Mouse (Mus musculus) frontal cortex, postnatal 14 days (tissue): ENCODE measurements around the gene Gm21663.
"Not testable (repeated sequence)": the region's sequence is repeated elsewhere in the genome, so short reads cannot be mapped to it uniquely, and the experiment has no call there.

Experiments used
- DNase-seq, 2 experiments: peaks; one replicate each; pipeline ENCODE4 v3.0.0; 2022; ENCODE audit warnings: low spot score in 2 of 2

Gm21663 gene

GRCm38 (mm10) chr5:25942281-25942680 lies at the start of gene Gm21663:
TSS of gene Gm21663 (minus strand) at chr5:25942381.
- not testable (repeated sequence) for DNase-seq

- DNase-seq = not testable (repeated sequence)
Measured at GRCm38 (mm10) chr5:25988550-25988949, 46.4 kb upstream of the Gm21663 start, which contains the start of gene Gm21698. TSS of gene Gm21698 (minus strand) at chr5:25988650.

GRCm38 (mm10) chr5:25972563-25972962 lies 30.4 kb upstream of the Gm21663 start, which contains the start of gene Gm21680:
TSS of gene Gm21680 (minus strand) at chr5:25972663.
- DNase-seq = not testable (repeated sequence)

- not testable (repeated sequence) for DNase-seq
Measured at GRCm38 (mm10) chr5:25957050-25957449, 14.9 kb upstream of the Gm21663 start.

- not testable (repeated sequence) for DNase-seq
Measured at GRCm38 (mm10) chr5:25956611-25957010, 14.4 kb upstream of the Gm21663 start.

- DNase-seq = not testable (repeated sequence)
Measured at GRCm38 (mm10) chr5:25954317-25954716, 12.1 kb upstream of the Gm21663 start, which contains the start of gene Gm21671. TSS of gene Gm21671 (minus strand) at chr5:25954417.

GRCm38 (mm10) chr5:25945391-25945790 lies 3.2 kb upstream of the Gm21663 start:
- DNase-seq = not testable (repeated sequence)

GRCm38 (mm10) chr5:25891321-25891720 lies 50.9 kb downstream of the Gm21663 start:
- no peak for DNase-seq

- no peak for DNase-seq
Measured at GRCm38 (mm10) chr5:25889746-25890382, 52.3 kb downstream of the Gm21663 start.

GRCm38 (mm10) chr5:25886708-25887107 lies 55.5 kb downstream of the Gm21663 start:
- no peak for DNase-seq
